Mouse (Mus musculus) intestine, postnatal 0 days (tissue): Measurements from ENCODE around the gene Snapc4. TPM values are rescaled to one million over a fixed set of nuclear protein-coding genes. Genes with fewer than 3 reads are reported as not detected.

Source experiments
- ATAC-seq: fragments of 200-750 bp; cut with Nextera tagmentation; 2 replicates; pipeline ENCODE4 v1.8.0; 2017; ENCODE audit warnings: mild to moderate bottlenecking, moderate TSS enrichment, moderate library complexity
- H3K27ac ChIP-seq: fragments of 300-500 bp; sonication (generic); 2 replicates; pipeline ENCODE4 v1.5.1; 2014; ENCODE audit warnings: mild to moderate bottlenecking, low read depth, low read length, moderate library complexity
- H3K27me3 ChIP-seq: fragments of 300-500 bp; sonication (generic); replicated peaks from 2 replicates; pipeline ENCODE4 v1.6.1; 2014; ENCODE audit warnings: low read length, mixed read lengths; ENCODE audit not compliant: control insufficient read depth, insufficient read depth
- H3K36me3 ChIP-seq: fragments of 300-500 bp; sonication (generic); 2 replicates; pipeline ENCODE4 v1.6.1; 2014; ENCODE audit warnings: mild to moderate bottlenecking, moderate library complexity; ENCODE audit not compliant: control insufficient read depth, insufficient read depth
- H3K4me1 ChIP-seq: fragments of 300-500 bp; sonication (generic); replicated peaks from 2 replicates; pipeline ENCODE4 v1.6.1; 2014; ENCODE audit warnings: antibody characterized with exemption, low read length, mixed read lengths; ENCODE audit not compliant: control insufficient read depth, insufficient read depth
- H3K4me2 ChIP-seq: fragments of 300-500 bp; sonication (generic); replicated peaks from 2 replicates; pipeline ENCODE4 v1.6.1; 2014; ENCODE audit warnings: low read depth, mild to moderate bottlenecking, moderate library complexity
- H3K4me3 ChIP-seq: fragments of 300-500 bp; sonication (generic); 2 replicates; pipeline ENCODE4 v1.5.1; 2014; ENCODE audit warnings: low read depth, low read length
- H3K9ac ChIP-seq: fragments of 300-500 bp; sonication (generic); 2 replicates; pipeline ENCODE4 v1.6.1; 2014; ENCODE audit warnings: mild to moderate bottlenecking, low read depth, low read length
- H3K9me3 ChIP-seq: fragments of 300-500 bp; sonication (generic); 2 replicates; pipeline ENCODE4 v1.6.1; 2016; ENCODE audit warnings: mixed run types; ENCODE audit not compliant: control insufficient read depth
- CTCF ChIP-seq: sonication (generic); IDR thresholded peaks from 2 replicates; pipeline ENCODE4 v1.5.1; 2016; ENCODE audit warnings: low read depth, mild to moderate bottlenecking, control low read depth, antibody characterized with exemption, moderate library complexity
- WGBS: fragments of 180-500 bp; shearing (Covaris S2); extraction: QIAGEN DNeasy Blood & Tissue Kit; methylation state at CpG from one replicate; pipeline ENCODE4 v1.1.7; 2014; 5-methylcytosine and 5-hydroxymethylcytosine counted together
- polyA plus RNA-seq: library from polyadenylated mRNA; unstranded; fragments of >200 nt; fragmentation: Nextera tagmentation; extraction: Ambion mirVana; gene quantifications from 2 replicates; pipeline ENCODE4 v1.2.1, GENCODE M21; 2015

Gene Snapc4
- polyA plus RNA-seq, 1 experiment from 2014 or later: 5.6 TPM

GRCm38 (mm10) chr2:26327852-26328251, 52.6 kb downstream of the Snapc4 start:
- Histone ChIP-seq H3K4me3 (no peak overlapping the region), H3K27ac (no peak overlapping the region), H3K9me3 (no peaks in the 10 kb centered on the region), H3K4me1 (no peaks in the 10 kb centered on the region), H3K9ac (no peak overlapping the region), H3K27me3 (no peaks in the 10 kb centered on the region), H3K4me2 (no peak overlapping the region), H3K36me3 (peaks cover 39% of the 10 kb centered on the region; the same call in 1 of the 2 replicates)
- TF ChIP-seq CTCF: no peak
- 82% methylated on average over 4 of the region's 4 CpGs for WGBS
- no peak for ATAC-seq

GRCm38 (mm10) chr2:26325386-26326181, 54.9 kb downstream of the Snapc4 start:
- Histone ChIP-seq H3K9ac (no peak overlapping the region), H3K4me3 (no peak overlapping the region), H3K27ac (peak overlapping the region; percentile 46; the same call in 1 of the 2 replicates), H3K4me2 (no peak overlapping the region), H3K27me3 (no peaks in the 10 kb centered on the region), H3K36me3 (peaks cover 39% of the 10 kb centered on the region; the same call in 1 of the 2 replicates), H3K4me1 (no peaks in the 10 kb centered on the region), H3K9me3 (no peaks in the 10 kb centered on the region)
- TF ChIP-seq CTCF: peak; percentile 98
- ATAC-seq: peak; percentile 70
- WGBS: 68% methylated on average over 15 of the region's 15 CpGs

- no peak for ATAC-seq
- no peak overlapping the region for H3K27ac ChIP-seq
- H3K9me3 ChIP-seq: no peaks in the 10 kb centered on the region
- no peaks in the 10 kb centered on the region for H3K27me3 ChIP-seq
- WGBS: 82% methylated on average over 2 of the region's 2 CpGs
- H3K9ac ChIP-seq: no peak overlapping the region
- H3K36me3 ChIP-seq: peaks cover 39% of the 10 kb centered on the region; the same call in 1 of the 2 replicates
- no peaks in the 10 kb centered on the region for H3K4me1 ChIP-seq
- TF ChIP-seq CTCF: peak; percentile 75
- H3K4me3 ChIP-seq: no peak overlapping the region
- H3K4me2 ChIP-seq: no peak overlapping the region
These were observed 55.5 kb downstream of the Snapc4 start for GRCm38 (mm10) chr2:26324917-26325316.

GRCm38 (mm10) chr2:26323589-26324325, 56.7 kb downstream of the Snapc4 start:
- 88% methylated on average over 13 of the region's 13 CpGs for WGBS

GRCm38 (mm10) chr2:26320245-26321185, 59.9 kb downstream of the Snapc4 start:
- H3K27ac ChIP-seq: no peak overlapping the region
- TF ChIP-seq CTCF: no peak
- no peak overlapping the region for H3K9ac ChIP-seq
- H3K9me3 ChIP-seq: no peaks in the 10 kb centered on the region
- 80% methylated on average over 14 of the region's 14 CpGs for WGBS
- H3K4me2 ChIP-seq: no peak overlapping the region
- no peaks in the 10 kb centered on the region for H3K27me3 ChIP-seq
- no peak overlapping the region for H3K4me3 ChIP-seq
- 0 out of 2 replicates have a peak, but pooled peaks cover 2% of the 10 kb centered on the region for H3K4me1 ChIP-seq
- ATAC-seq: no peak
- peaks cover 23% of the 10 kb centered on the region; the same call in 1 of the 2 replicates for H3K36me3 ChIP-seq

More at GRCm38 (mm10) chr2:26323589-26324325, 56.7 kb downstream of the Snapc4 start:
- TF ChIP-seq CTCF: no peak
- Histone ChIP-seq H3K9me3 (no peaks in the 10 kb centered on the region), H3K36me3 (peaks cover 39% of the 10 kb centered on the region; the same call in 1 of the 2 replicates), H3K4me1 (no peaks in the 10 kb centered on the region), H3K9ac (no peak overlapping the region), H3K4me2 (no peak overlapping the region), H3K4me3 (no peak overlapping the region), H3K27ac (no peak overlapping the region), H3K27me3 (no peaks in the 10 kb centered on the region)
- ATAC-seq: no peak
